ENCODE assay signal across 18 mouse cellular contexts in genomic region chr9:77826237-77826636, GRCm38 (mm10).
A peak's percentile ranks its signal among the peaks of the same experiment; 100 is the strongest.
DNase-seq lines count a peak whose midpoint lies in the region; TF ChIP-seq lines count a peak whose summit lies in the region.
"Had no signal": no experiment of that assay in that cellular context is flagged by ENCODE, and none has a peak within 500 bp of the region (broad histone marks: within the 10 kb centered on the region; RNA-seq: fewer than 3 reads in every experiment).

No protein-coding gene starts in this region.

- no peak for TF ChIP-seq CTCF in layer of hippocampus, adult 2 months (conservative IDR thresholded peaks at IDR 0.05)

- peaks cover 10% of the 10 kb centered on the region for H3K4me1 ChIP-seq in brown adipose tissue, adult 24 weeks (ENCODE audit: control insufficient read depth, insufficient read depth, insufficient read length, low read length)

- H3K79me2 ChIP-seq in macrophage (ENCODE audit: inconsistent target): no peaks in the 10 kb centered on the region

- peak; percentile 92 for DNase-seq in heart, adult 11 months
- no peak for DNase-seq in heart, adult 8-10 months (ENCODE audit: low spot score)
- DNase-seq in layer of hippocampus, adult 2 months (ENCODE audit: low spot score in 2 of 2): no peak
- no peak for DNase-seq in layer of hippocampus, adult 11-12 months (ENCODE audit: low spot score)
- DNase-seq in right cerebral cortex, postnatal 10 days (ENCODE audit: low spot score in 2 of 2): no peak
- DNase-seq in spleen, postnatal 4 days (ENCODE audit: low spot score in 2 of 2): no peak
- DNase-seq: adrenal gland, postnatal 10 days; cerebellum, adult 2 months; kidney, postnatal 14 days; liver; right cerebral cortex, postnatal 14 days; thymus, adult 18-20 months had no signal

- no peaks in the 10 kb centered on the region for H3K36me3 ChIP-seq in macrophage (ENCODE audit: inconsistent target)
- H3K36me3 ChIP-seq: embryonic facial prominence, embryonic 13.5 days; midbrain, embryonic 15.5 days had no signal

- no peak overlapping the region for H3K4me3 ChIP-seq in layer of hippocampus, adult 2 months
- no peak overlapping the region for H3K4me3 ChIP-seq in brown adipose tissue, adult 24 weeks (ENCODE audit: insufficient read depth, low read depth, low read length)
- H3K4me3 ChIP-seq in macrophage (ENCODE audit: inconsistent target): no peak overlapping the region
- H3K4me3 ChIP-seq: embryonic facial prominence, embryonic 13.5 days; megakaryocyte, embryonic 14.5 days; midbrain, embryonic 15.5 days had no signal

- H3K27ac ChIP-seq in layer of hippocampus, adult 2 months: peak overlapping the region; percentile 77
- peak overlapping the region; percentile 90 for H3K27ac ChIP-seq in brown adipose tissue, adult 24 weeks (replicated peaks; ENCODE audit: low read depth, low read length)
- H3K27ac ChIP-seq in macrophage: peak overlapping the region; percentile 55
- H3K27ac ChIP-seq: hindbrain, postnatal 0 days; midbrain, embryonic 15.5 days had no signal

- whole genome bisulfite sequencing in macrophage (ENCODE audit: missing documents): 90% methylated on average over 4 of the region's 4 CpGs
